Mouse (Mus musculus) forebrain, postnatal 0 days (tissue): ENCODE results near the gene Stk19. TPM values are rescaled to one million over a fixed set of nuclear protein-coding genes. Genes with fewer than 3 reads are reported as not detected.

Experiments used
- ATAC-seq: fragments of 200-750 bp; cut with Nextera tagmentation; 2 replicates; pipeline ENCODE4 v1.8.0; 2017; ENCODE audit warnings: mild to moderate bottlenecking, moderate library complexity
- DNase-seq: peaks from one replicate; pipeline ENCODE4 v3.0.0-alpha.2; 2015
- H3K27ac ChIP-seq: fragments of 300-500 bp; sonication (generic); 2 replicates; pipeline ENCODE4 v1.5.1; 2014; ENCODE audit warnings: low read depth, mild to moderate bottlenecking, antibody characterized with exemption, low read length, moderate library complexity, mixed read lengths
- H3K27me3 ChIP-seq: fragments of 300-500 bp; sonication (generic); 2 replicates; pipeline ENCODE4 v1.6.1; 2014; ENCODE audit warnings: mild to moderate bottlenecking, low read length, mixed read lengths; ENCODE audit not compliant: insufficient read depth
- H3K36me3 ChIP-seq: fragments of 300-500 bp; sonication (generic); 2 replicates; pipeline ENCODE4 v1.6.1; 2014; ENCODE audit warnings: mild to moderate bottlenecking, moderate library complexity; ENCODE audit not compliant: insufficient read depth
- H3K4me1 ChIP-seq: fragments of 300-500 bp; sonication (generic); 2 replicates; pipeline ENCODE4 v1.6.1; 2014; ENCODE audit warnings: antibody characterized with exemption; ENCODE audit not compliant: insufficient read depth
- H3K4me2 ChIP-seq: fragments of 300-500 bp; sonication (generic); 2 replicates; pipeline ENCODE4 v1.6.1; 2014; ENCODE audit warnings: low read depth, mild to moderate bottlenecking, moderate library complexity
- H3K4me3 ChIP-seq: fragments of 300-500 bp; sonication (generic); 2 replicates; pipeline ENCODE4 v1.5.1; 2014; ENCODE audit warnings: low read depth, low read length, mixed read lengths
- H3K9ac ChIP-seq: fragments of 300-500 bp; sonication (generic); 2 replicates; pipeline ENCODE4 v1.6.1; 2014; ENCODE audit warnings: mild to moderate bottlenecking
- H3K9me3 ChIP-seq: fragments of 300-500 bp; sonication (generic); 2 replicates; pipeline ENCODE4 v1.6.1; 2016; ENCODE audit warnings: low read length
- CTCF ChIP-seq: sonication (generic); IDR thresholded peaks from 2 replicates; pipeline ENCODE4 v1.5.1; 2016; ENCODE audit warnings: antibody characterized with exemption, control low read depth, low read depth
- WGBS: fragments of 180-500 bp; shearing (Covaris S2); extraction: QIAGEN DNeasy Blood & Tissue Kit; methylation state at CpG from one replicate; pipeline ENCODE4 v1.1.7; 2014; 5-methylcytosine and 5-hydroxymethylcytosine counted together
- polyA plus RNA-seq: library from polyadenylated mRNA; unstranded; fragments of >200 nt; fragmentation: Nextera tagmentation; extraction: Ambion mirVana; gene quantifications from 2 replicates; pipeline ENCODE4 v1.2.1, GENCODE M21; 2015
- total RNA-seq: library from RNA; depleted of rRNA; stranded (reverse); fragments of >200 nt; gene quantifications from 2 replicates; pipeline ENCODE4 v1.2.3, GENCODE M21; 2014; rRNA removed

The Stk19 gene
- total RNA-seq = 41.9 and 55.6 TPM in 2 replicates
- polyA plus RNA-seq = 55.7 and 61.1 TPM in 2 replicates

DNA sequence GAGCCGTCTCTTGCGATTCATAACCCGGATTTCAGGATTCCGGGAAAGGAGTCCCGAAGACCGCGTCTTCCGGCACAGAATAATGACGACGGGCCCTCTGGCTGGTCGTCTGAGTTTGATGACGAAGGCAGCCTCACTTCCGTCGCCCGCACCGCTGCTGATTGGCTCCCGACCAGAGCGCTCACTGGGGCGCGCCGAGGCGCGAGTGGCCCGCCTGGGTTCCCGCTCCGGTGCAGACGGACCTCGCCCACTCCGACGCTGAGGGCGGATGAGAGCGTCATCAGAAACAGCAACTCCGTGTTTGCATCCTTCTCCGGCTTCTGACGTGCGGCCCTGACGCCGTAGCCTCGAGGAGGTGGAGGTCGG lies at the start of gene Stk19, which contains the start of gene Dxo:
TSS of gene Stk19 (minus strand) at position 90 of the 366 bp plus-strand sequence.
TSS of gene Dxo (plus strand) at position 164 of the 366 bp plus-strand sequence.
- H3K4me3 ChIP-seq = peak within 1 kb of the TSS; percentile 76
- peak within 1 kb of the TSS; percentile 76 for H3K9ac ChIP-seq
- no peaks in the 10 kb centered on the region for H3K27me3 ChIP-seq
- 0 out of 2 replicates have a peak, but pooled peaks cover 14% of the 10 kb centered on the region for H3K4me1 ChIP-seq
- peak; percentile 98 for DNase-seq
- WGBS = 3% methylated on average over 40 of the region's 40 CpGs
- no peaks in the 10 kb centered on the region for H3K9me3 ChIP-seq
- peak; percentile 95 for ATAC-seq
- H3K4me2 ChIP-seq = peak within 1 kb of the TSS; percentile 97
- peaks cover 44% of the 10 kb centered on the region for H3K36me3 ChIP-seq
- no peak for TF ChIP-seq CTCF
- H3K27ac ChIP-seq = peak within 1 kb of the TSS; percentile 86

DNA sequence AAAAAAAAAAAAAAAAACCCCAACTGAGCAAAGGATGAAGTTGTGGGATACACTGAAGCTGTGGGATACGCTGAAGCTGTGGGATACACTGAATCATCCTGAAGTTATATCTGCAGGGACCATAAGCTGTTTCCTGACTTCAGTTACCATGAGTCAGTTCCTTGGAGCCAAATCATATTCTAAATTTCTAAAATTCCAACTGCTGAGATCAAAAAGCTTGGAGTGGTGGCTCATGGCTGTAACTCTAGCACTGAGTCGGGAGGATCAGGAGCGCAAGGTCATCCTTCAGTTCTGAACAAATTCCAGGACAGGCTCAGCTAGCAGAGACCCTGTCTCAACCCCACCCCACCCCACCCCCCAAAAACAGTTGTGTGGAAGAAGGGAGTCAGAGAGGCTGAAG lies 48.9 kb upstream of the Stk19 start:
- no peak overlapping the region for H3K27ac ChIP-seq
- no peaks in the 10 kb centered on the region for H3K9me3 ChIP-seq
- no peaks in the 10 kb centered on the region for H3K36me3 ChIP-seq
- WGBS = 84% methylated on average over 3 of the region's 3 CpGs
- no peak for DNase-seq
- no peak for TF ChIP-seq CTCF
- no peak for ATAC-seq
- H3K27me3 ChIP-seq = 0 out of 2 replicates have a peak, but pooled peaks cover 4% of the 10 kb centered on the region
- no peak overlapping the region for H3K4me3 ChIP-seq
- no peaks in the 10 kb centered on the region for H3K4me1 ChIP-seq
- H3K9ac ChIP-seq = no peak overlapping the region
- no peak overlapping the region for H3K4me2 ChIP-seq

DNA sequence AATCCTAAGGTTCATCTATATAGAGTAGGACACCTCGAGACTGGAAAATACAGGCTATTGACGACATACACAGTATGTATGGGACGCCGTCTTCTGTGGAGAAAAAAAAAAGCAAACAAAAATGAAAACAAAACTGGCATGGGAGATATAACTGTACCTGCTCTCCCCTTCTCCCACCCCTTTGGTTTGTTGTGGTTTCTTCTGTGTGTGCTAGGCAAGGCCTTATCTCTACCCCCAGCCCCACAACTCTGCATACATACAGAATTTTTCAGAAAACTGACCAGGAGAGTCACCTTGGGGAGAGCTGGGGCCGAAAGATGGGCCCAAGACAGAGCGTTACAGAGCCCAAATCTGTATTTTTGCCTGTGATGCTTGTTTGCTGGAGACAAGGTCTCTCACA lies 48.0 kb upstream of the Stk19 start:
- no peaks in the 10 kb centered on the region for H3K4me1 ChIP-seq
- no peaks in the 10 kb centered on the region for H3K9me3 ChIP-seq
- ATAC-seq (no peak), DNase-seq (no peak)
- no peaks in the 10 kb centered on the region for H3K36me3 ChIP-seq
- H3K27ac ChIP-seq = no peak overlapping the region
- H3K4me2 ChIP-seq = no peak overlapping the region
- no peak overlapping the region for H3K4me3 ChIP-seq
- TF ChIP-seq CTCF = no peak
- WGBS = 89% methylated on average over 6 of the region's 6 CpGs
- H3K27me3 ChIP-seq = 0 out of 2 replicates have a peak, but pooled peaks cover 4% of the 10 kb centered on the region
- H3K9ac ChIP-seq = no peak overlapping the region

DNA sequence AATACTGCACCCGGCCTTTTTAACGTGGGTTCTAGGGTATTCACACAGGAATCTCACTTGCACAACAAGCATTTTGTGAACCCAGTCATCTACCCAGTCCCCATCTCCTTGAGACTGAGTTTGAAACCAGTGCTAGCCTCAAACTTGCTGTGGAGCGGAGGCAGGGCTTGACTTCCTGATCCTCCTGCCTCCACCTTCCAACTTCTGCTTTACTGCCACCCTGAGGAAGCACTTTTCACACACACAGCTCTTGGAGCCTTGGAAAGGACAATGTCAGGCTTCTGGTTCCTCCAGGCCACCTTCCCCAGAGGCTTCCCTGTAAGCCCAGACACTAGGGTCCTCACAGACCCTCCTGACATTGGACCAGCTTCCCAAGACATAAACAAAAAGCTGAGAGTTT lies 46.6 kb upstream of the Stk19 start:
- ATAC-seq (no peak), DNase-seq (no peak)
- Histone ChIP-seq H3K4me3 (no peak overlapping the region), H3K36me3 (no peaks in the 10 kb centered on the region), H3K9me3 (no peaks in the 10 kb centered on the region), H3K27me3 (0 out of 2 replicates have a peak, but pooled peaks cover 4% of the 10 kb centered on the region), H3K4me1 (no peaks in the 10 kb centered on the region), H3K27ac (no peak overlapping the region), H3K9ac (no peak overlapping the region), H3K4me2 (no peak overlapping the region)
- TF ChIP-seq CTCF = no peak
- WGBS = 57% methylated on average over 3 of the region's 3 CpGs

DNA sequence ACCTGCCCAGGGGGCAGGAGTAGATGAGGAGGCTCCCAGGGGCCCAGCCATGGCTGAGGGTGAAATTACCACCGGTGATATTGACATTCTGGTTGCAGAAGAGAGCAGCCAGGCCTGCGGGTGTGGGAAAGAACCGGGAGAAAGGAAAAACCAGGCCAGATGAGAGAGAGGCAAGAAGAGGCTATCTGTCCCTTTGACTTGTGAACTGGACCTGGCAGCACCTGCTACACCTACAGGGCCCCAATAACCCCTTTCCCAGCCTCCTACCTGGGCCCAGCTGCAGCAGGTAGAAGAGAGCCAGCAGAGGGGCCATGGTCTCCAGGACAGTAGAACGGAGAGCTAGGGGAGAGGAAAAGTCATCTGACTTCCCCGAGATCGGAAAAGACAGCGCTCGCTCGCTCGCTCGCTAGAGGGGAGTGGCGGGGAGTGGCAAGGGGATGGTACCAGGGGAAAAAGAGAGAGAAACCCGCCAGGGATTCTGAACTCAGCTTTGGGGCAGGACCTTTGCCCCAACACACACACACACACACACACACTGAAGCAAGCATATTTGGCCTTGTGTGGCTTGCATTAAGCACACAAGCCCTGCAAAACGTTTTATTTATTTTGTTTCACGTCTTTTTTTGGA lies 45.1 kb upstream of the Stk19 start, which contains the start of gene Gm20547:
TSS of gene Gm20547 (minus strand) at position 360 of the 628 bp plus-strand sequence.
- H3K4me2 ChIP-seq = no peak within 1 kb of the TSS
- H3K9me3 ChIP-seq = no peaks in the 10 kb centered on the region
- no peak for DNase-seq
- H3K4me3 ChIP-seq = no peak within 1 kb of the TSS
- no peak within 1 kb of the TSS for H3K9ac ChIP-seq
- WGBS = 10% methylated on average over 15 of the region's 15 CpGs
- no peak for ATAC-seq
- TF ChIP-seq CTCF = no peak
- no peaks in the 10 kb centered on the region for H3K4me1 ChIP-seq
- 0 out of 2 replicates have a peak, but pooled peaks cover 4% of the 10 kb centered on the region for H3K27me3 ChIP-seq
- no peak within 1 kb of the TSS for H3K27ac ChIP-seq
- no peaks in the 10 kb centered on the region for H3K36me3 ChIP-seq

DNA sequence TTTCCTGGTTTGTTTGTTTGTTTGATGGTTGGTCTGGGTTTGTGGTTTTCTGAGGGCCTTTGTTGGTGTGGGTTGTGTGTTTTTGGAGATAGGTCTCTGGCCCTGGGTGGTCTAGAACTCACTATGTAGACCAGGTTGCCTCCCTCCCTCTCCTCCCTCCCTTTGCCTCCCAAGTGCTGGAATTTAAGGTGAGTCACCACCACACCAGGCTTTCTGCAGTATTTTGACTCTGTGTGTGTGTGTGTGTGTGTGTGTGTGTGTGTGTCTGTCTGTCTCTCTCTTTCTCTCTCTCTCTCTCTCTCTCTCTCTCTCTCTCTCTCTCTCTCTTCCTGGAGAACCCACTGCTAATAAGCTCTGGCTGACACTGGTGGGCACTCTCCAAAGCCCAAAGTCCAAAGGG lies 44.4 kb upstream of the Stk19 start:
- Histone ChIP-seq H3K9ac (no peak overlapping the region), H3K36me3 (no peaks in the 10 kb centered on the region), H3K27ac (no peak overlapping the region), H3K4me2 (no peak overlapping the region), H3K27me3 (0 out of 2 replicates have a peak, but pooled peaks cover 4% of the 10 kb centered on the region), H3K4me1 (no peaks in the 10 kb centered on the region), H3K4me3 (no peak overlapping the region), H3K9me3 (no peaks in the 10 kb centered on the region)
- DNase-seq = no peak
- no peak for ATAC-seq
- no peak for TF ChIP-seq CTCF

DNA sequence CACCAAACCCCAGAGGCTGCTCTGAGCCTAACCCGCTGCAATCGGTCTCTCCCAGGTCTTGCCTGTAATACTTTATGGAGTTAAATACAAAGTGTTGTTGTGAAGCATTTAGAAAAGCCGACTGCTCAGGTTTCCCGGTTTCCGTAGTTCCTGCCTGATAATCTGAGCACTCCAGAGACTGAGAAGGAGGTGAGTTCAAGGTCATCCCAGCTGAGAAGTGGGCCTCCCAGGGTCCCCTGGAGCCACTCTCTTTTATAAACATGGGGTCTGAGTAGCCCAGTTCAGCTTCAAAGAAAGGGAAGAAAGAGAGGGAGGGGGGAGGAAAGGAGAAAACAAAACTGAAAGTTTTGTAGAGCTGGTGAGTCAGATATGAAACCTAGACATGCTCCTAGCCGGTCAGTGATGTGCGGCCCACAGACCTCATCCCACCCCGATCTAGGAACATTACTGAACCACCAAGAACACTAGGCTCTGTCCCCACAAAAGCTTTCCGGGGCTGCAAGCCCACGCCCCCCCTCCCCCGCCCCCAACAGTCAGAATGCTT lies 42.7 kb upstream of the Stk19 start, which contains the start of gene Zbtb12:
TSS of gene Zbtb12 (plus strand) at position 148 of the 544 bp plus-strand sequence.
- WGBS = 67% methylated on average over 11 of the region's 11 CpGs
- H3K4me1 ChIP-seq = no peaks in the 10 kb centered on the region
- no peak within 1 kb of the TSS for H3K27ac ChIP-seq
- ATAC-seq (no peak), DNase-seq (no peak)
- no peaks in the 10 kb centered on the region for H3K36me3 ChIP-seq
- no peak for TF ChIP-seq CTCF
- H3K9me3 ChIP-seq = no peaks in the 10 kb centered on the region
- H3K9ac ChIP-seq = no peak within 1 kb of the TSS
- H3K27me3 ChIP-seq = 0 out of 2 replicates have a peak, but pooled peaks cover 4% of the 10 kb centered on the region
- H3K4me3 ChIP-seq = no peak within 1 kb of the TSS
- H3K4me2 ChIP-seq = no peak within 1 kb of the TSS
